Mouse (Mus musculus): ENCODE measurements around the gene Spaca5.

Gene Spaca5

DNA sequence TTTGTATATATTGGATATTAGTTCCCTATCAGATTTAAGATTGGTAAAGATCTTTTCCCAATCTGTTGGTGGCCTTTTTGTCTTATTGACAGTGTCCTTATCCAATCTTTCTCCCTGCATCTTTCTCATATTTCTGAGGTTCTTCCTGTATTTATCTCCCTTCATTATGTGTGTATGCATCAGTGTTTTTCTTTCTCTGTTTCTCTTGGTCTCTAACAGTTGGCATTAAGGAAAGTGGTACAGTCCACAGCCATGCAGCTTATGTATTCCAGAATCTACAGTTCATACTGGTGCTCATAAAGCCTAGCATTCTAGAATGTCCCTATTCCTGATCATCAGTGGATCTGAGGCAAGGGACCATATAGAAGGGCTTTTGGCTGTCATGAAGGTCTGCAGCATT lies at the start of gene Spaca5:
Spaca5 (plus strand) TSS at position 301 of the 400 bp plus-strand sequence.
- DNase-seq, result no peak

- DNase-seq, result no peak
Observed at GRCm38 (mm10) chrX:21061460-21061859, 6.7 kb upstream of the Spaca5 start.

GRCm38 (mm10) chrX:21061866-21062543 lies 6.2 kb upstream of the Spaca5 start, which contains the start of gene Zfp182:
Gene Zfp182 (minus strand): TSS chrX:21062316.
- peak; percentile 76 to 77 for DNase-seq

DNA sequence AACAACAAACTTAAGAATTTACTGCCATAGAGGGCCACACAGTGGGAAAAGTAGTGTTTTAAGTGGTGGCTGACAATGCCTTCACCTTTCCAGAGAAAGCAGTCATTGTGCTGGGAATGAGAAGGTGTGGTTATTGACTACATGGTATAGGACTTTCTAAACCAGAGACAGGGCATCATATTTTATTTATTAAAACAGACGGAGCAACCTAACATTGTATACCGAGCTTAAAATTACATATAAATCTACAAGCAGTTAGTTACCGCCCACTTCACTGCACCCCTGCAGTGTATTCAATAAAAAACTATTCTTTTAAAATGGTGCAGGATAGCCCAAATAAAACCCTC lies 5.7 kb upstream of the Spaca5 start:
- no peak for DNase-seq

DNA sequence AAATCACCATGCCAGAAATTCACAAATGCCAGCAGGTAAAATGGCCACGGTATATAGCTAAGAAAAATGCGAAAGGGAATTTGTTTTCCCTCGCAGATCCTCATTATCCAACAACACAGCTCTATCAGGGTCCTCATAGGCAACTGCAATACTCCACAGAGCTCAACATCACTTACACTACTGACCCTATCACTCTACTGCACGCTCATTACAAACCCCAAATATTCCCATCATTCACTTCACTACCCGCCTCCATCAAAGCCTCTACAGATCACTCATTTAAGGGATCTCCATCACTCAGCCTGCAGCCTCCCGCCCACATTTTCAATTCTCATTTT lies 20.4 kb downstream of the Spaca5 start:
- DNase-seq, result no peak

DNA sequence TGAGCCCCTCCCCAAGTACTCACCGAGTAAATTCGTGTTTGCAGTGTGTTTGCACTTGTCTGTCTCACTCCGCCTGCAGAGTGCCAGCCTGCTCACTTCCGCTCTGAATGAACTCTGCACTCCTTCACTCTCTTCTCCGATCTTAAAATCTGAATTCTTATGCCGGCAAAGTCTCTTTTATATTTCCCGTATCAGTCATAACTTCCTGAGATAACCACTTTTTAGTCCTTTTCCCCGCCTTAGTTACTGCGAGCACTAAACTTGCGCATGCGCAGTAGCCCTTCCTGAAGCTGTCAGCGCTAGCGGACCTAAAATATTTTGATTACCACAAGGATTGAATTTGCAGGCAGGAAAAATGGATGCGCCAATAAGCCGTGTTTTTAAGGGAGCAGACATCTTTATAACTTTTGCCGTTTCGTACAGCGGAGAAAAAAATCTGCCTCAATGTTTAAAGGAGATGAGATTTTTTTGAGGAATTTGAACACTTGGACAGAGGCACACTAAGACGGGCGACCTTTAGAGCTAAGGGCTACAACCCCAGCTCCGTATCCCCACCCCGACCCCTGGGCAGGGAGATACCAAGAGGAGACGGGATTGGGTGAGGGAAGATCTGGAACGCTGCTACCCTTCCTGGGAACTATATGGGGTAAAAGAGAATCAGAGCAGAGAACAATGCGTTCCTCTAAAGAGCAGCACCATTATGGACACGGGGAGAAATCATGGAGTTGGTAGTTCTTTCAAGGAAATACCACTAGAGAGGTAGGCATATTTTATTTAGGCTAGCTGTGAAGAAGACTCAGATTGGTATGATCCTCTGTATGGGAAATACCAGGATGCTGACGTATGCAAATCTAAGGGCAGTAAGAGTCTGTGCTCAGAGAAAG lies 21.0 kb downstream of the Spaca5 start, which contains the start of gene Zfp300:
Zfp300 (minus strand) TSS at position 545 of the 884 bp plus-strand sequence.
- DNase-seq, result peak; percentile 53 to 58

GRCm38 (mm10) chrX:21089867-21090239 lies 21.6 kb downstream of the Spaca5 start:
- DNase-seq, result no peak

GRCm38 (mm10) chrX:21115520-21115919 lies 47.3 kb downstream of the Spaca5 start, which contains the start of gene Ssxa1:
Gene Ssxa1 (plus strand): TSS chrX:21115820.
- DNase-seq, result no peak

Measured in B cell, adult 2 months (primary cell).